Mouse (Mus musculus): ENCODE measurements around the gene Szrd1.

Szrd1 gene

DNA sequence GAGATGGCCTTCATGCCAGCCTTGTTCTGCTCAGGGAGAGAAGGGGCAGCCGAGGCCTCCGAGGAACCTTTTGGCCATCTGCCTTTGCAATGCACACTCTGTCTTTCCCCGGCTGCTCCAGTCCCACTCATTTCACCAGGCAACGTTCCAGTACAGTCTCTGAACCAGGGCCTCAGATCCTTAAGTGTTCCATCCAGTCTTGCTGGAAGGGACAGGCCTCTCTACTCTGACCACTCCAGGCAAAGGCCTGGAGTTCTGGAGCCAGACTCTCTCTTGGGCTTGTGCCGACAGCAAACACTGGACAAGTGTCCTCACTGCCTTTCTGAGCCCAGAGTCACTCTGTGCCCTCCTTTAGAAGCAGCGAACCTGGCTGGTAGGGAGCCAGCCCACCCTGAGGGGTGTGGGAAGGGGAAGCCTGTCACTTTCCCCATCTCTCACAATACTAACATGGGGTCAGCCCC is 25.0 kb downstream of the Szrd1 start:
- peak in 1 of 2 experiments; percentile 32 for DNase-seq

DNA sequence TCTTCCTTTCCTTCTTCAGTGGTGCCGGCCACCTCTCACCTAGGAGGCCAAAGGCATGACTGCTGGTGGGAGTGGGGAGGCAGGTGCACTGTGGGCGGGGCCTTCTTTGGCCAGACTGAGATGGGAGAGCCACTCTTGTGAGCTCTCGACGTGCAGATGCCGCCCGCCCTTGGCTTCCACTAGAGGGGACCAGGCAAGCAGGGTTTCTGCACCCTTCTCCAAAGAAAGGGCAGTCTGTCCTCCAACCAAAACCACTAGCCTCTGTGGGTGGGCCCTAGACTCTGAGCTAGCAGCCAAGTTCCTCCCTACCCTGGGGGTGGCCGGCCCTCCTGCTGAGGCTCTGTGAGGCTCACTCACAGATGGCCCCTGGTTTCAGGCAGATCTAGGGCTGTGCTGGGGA is 25.7 kb downstream of the Szrd1 start:
- DNase-seq: no peak

DNA sequence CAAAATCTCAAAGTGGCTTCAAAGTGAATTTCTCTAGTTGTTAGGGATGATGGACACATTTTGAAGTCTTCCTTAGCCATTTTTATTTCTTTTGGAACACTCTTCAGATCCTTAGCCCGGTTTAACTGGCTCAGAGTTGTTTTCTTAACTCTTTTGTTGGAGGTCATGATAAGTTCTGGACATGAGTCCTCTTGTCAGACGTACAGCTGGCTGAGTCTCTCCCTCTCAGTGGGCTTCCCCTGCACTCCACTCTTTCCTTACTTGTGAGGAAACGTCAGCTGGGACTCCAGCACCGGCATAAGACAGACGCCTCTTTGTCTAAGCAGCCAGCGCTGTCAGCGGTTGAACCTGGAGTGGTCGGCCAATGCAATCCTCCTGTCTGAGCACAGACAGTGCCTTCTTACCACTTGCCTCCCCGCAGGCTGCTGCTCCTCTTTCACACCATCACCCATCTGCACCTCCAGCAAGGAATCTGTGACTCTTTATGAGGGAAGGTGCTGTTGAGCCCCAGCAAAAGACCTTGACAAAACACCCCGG is 31.3 kb downstream of the Szrd1 start:
- DNase-seq: no peak

DNA sequence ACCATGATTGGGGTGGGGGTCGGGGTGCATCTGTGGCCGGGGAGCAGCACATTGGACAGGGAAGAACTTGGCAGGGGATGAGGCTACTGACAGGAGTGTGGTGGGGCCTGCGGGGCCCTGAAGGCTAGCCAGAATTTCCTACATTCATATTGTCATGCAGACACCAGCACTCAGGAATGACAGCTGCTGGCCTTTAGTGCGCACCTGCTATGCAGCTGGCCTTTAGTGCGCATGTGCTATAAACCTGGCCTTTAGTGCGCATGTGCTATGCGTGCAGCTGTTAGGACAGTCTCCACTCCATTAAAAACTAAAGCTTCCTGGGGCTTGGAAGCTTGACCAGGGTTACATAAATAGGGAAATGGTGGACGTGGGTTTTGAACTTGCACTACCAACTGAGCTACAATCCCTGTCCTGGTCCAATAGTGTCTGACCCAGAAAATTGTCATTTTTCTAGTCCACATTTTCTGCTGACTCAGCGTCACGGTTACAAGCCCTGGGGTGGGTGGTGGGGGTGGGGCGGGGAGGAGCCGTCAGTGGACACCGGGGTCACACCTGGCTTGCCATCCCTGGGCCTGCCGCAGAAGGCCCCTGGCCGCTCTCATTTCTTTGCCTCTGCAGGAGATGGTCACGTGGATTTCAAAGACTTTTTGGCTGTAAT is 32.9 kb downstream of the Szrd1 start:
- DNase-seq: no peak

DNA sequence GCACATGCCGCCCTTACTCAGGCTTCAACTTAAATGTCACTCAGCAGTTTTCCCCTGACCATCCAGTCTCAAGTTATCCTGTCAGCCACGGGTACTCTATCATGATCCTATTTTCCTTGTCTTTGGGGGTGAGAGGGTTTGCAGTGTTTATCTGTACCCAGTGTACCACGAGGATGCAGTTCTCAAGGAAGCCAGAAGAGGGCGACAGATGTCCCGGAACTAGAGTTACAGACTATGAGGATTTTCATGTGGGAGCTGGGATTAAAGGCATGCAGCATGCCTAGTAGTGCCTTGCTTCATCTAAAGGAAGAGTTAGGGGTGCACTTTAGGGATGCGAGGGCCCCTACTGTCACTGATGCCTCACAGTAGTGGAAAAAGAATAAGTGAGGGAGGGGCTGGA is 37.7 kb downstream of the Szrd1 start:
- no peak for DNase-seq

DNA sequence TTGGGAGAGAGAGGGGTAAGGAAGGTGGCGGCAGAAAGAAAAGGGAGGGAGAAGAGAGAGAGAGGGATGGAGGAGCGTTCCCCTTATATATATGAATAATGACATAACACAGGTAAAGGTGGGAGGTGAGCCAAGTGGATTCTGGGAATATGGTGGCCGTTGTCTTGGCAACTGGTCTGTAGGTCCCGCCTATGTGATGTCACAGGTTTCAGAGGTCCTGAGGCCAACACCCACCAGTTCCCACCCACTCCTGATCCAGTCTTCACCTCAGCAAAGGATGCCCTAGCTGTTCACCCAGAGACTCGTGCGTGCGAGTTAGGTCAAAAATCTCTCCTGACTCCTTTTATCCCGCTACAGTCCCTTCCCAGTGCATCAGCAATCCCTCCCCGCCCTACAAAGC is 38.3 kb downstream of the Szrd1 start:
- DNase-seq: no peak

DNA sequence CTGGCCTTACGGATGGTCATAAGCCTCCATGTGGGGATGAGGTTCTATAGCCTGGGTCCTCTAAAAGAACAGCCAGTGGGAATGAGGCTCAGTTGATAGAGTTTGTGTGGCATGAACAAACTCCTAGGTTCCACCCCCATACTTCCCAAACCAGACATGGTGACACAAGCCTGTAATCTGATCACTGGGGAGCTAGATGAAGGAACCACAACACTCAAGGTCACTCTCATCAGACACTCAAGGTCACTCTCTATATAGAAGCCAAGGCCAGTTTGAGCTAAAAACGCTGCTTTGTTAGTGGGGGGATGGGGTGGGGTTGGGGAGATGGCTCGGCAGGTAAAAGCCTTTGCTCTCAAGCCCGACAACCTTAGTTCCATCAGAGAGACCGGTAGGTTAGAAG is 39.6 kb downstream of the Szrd1 start:
- DNase-seq: no peak

DNA sequence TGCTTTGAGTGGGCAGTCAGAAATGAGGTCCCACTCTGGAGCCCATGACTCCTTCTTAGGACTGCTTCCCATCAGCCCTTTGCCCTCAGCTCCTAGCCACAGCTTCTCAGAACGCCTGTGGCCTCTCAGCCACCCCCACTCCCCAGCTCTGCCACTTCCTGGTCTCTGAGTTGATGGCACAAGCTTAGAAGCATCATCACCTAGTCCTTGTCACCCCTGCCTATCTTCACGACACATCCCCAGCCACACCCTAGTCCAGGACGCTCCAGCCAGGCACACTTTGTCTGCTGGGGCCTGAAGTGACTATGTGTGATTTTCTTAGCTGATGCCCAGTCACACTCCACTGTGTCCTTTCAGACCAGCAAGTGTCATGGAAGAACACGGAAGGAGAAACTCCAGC is 40.6 kb downstream of the Szrd1 start:
- no peak for DNase-seq

DNA sequence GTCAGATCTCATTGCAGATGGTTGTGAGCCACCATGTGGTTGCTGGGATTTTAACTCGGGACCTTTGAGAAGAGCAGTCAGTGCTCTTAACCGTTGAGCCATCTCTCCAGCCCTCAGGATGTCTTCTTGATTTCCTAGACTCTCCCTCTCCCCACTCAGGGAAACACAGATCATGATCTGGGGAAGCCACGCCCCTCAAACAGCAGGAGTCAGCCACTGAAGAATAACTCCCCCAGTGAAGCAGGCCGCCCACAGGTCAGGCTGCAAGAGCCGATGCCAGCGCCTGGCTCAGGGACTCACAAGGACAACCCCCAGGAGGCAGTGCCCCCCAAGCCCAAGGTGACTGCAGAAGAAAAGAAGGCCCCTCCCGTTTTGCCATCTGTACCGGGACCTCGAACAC is 42.9 kb downstream of the Szrd1 start:
- no peak for DNase-seq

DNA sequence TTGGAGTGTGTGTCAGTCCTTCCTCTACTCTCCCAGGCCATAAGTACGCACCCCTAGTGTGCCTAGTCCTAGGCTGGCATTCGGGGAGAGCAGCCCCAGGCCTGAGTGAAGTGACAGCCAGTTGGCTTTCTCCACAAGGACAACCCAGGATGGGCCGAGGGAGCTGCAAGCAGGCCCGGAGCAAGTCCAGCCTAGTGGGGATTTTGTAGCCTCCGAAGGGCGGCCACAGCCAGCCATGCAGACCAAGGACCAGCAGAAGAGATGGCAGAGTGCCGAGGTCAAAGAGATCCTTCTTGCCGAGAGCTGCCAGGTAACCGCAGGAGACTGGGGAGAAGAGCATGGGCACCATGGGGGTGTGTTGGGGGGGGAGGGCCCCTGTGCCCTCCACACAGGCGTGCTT is 44.6 kb downstream of the Szrd1 start:
- no peak for DNase-seq

DNA sequence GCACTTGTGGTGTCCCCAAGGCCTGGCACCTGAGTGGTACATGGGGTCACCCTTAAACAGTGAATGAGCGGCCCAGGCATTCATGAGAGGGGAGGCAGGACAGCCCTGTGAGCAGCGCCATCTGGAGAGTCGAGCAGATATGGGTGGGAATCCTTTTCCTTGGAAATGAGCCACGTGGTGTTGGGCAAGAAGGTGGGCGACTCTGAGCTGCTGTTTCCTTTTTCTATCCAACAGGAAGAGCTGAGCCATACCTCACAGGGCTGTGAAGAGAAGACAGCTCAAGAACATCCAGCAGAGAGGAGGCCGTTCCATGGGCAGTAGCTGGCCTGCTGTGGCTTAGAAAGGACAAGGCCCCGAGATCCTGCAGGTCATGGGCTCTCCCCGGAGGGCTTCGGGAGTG is 50.9 kb downstream of the Szrd1 start:
- DNase-seq: no peak

DNA sequence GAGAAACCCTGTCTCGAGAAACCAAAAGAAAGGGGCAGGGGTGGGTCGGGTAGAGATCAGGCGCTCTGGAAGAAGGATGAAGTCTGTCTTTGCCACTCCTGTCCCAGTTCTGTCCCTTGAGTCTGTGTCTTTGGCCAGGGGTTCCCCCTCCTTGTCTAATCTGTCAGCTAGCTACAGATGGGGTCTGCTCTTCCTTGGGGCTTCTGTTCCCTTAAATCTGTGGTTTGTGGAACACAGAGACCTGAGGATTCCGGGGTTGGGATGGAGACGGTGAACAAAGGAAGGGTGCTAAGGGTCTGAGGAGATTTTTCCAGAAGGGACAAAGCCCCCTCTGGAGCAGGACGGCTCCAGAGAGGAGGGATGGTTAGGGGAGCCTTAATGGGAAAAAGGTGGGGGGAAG is 51.5 kb downstream of the Szrd1 start, which contains the start of gene Spata21:
TSS of gene Spata21 (plus strand) at position 301 of the 400 bp plus-strand sequence.
- DNase-seq: no peak

DNA sequence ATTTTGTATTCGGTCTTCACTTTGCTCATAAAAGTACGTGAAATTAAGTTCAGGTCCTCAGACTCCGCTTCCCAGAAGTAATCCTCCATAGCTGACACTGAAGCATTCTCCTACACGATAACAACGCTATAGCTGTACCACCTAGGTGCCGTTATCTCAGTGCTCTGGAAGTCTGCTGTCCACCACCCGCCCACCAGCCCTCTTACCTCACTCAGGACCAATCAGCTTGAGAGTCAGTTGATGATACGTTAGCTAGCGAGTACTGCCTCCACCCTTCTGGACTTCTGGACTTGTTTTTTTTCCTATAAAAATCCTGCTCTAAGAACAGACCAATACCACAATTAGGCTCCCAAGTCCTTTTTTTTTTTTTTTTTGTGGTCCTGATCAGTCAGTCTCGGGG is 52.7 kb downstream of the Szrd1 start:
- no peak for DNase-seq

DNA sequence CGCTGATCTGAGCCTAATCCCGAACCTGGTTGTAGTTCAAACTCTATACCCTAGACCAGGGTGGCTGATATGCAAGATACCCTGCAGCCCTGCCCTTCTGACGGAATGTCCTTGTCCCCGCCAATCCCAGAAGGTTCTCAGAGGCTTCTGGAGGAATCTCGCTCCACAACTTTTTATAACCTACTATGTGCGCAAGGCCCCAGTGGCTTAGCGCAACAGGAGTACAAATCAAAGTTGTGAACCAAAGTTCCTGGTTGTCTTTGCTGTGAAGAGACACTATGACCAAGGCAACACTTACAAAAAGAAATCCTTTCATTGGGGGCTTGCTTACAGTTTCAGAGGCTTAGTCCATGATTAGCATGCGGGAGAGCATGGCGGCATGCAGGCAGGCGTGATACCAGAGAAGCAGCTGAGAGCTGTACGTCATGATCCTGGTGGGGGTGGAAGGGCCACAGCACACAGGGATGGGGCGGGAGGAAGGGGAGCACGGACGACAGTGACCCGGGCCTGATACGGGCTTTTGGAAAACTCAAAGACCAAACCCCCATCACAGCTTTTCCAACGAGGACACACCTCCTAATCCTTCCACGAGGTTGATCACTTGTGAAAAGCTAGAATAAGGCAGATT is 61.0 kb downstream of the Szrd1 start:
- peak in 1 of 2 experiments; percentile 21 for DNase-seq

DNA sequence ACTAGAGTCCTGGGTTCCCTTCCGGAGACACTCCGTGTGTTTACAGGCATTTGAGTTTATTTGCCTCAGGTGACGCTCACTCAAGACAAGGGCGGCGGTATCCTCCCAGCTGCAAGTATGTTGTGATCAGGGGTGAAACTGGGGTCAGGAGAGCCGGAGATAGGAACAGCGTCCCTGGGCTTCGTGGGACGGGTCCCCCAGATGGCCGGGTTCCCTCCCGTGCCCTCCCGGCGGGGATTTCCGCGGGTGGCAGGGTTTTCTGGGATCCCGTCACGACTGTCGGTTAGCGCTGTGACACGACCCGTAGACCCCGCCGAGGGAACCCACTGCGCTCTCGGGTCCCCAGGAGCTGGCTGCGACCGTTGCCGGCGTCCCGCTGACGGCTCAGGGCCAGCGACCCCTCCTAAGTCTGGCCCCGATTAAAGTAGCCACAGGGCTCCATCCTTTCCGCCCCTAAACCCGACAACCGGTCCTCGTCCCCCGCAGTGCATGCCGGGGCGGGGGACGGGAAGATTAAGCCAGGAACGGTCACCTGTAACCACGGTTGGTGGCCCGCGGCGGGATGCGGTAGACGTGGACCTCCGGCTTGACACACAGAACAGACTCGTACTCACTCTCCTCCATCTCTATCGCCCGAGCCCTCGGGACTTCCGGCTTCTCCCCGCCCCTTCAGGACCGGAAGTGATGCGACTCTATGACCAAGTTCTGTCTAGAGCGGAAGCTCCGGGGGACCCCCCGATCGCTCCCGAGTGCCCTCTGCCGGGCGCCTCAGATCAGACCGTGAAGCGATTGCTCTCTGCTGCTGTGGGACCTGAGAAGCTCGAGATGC is 61.7 kb downstream of the Szrd1 start, which contains the start of gene Necap2:
TSS of gene Necap2 (minus strand) at position 677 of the 829 bp plus-strand sequence.
- DNase-seq: peak; percentile 96 to 97

DNA sequence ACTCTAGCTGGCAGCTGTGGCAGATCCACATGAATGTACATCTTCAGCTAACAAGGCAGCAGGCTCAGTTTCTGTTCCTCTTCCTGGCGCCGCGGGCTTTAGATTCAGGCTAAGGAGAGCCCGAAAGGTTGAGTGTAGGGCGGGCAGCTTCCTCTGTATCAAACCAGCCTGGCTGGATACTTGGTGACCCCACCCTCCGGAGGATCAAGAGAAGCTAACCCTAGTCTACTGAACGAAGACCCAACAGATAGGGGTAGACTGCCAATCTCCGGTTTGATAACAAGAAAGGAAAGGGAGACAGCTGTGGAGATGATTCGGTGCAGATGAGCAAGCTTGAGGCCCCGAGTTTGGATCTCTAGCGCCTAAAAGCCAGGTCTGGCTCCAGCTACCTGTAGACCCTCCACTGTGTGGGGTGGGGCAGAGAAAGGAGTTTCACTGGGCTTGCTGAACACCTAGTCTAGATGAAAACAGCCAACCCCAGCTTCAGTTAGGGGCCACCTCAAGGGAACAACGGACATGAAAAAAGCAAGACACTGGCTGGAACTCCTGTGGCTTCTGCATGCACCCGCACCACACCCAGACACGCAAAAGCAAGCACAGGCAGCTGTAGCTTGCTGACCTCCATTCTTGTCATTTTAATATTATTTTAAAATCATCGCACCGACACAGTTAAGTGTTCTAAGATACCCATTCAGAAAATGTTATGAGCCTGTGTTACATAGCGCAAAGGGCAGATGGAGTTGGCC is 62.6 kb downstream of the Szrd1 start:
- DNase-seq: peak in 1 of 2 experiments; percentile 10

DNA sequence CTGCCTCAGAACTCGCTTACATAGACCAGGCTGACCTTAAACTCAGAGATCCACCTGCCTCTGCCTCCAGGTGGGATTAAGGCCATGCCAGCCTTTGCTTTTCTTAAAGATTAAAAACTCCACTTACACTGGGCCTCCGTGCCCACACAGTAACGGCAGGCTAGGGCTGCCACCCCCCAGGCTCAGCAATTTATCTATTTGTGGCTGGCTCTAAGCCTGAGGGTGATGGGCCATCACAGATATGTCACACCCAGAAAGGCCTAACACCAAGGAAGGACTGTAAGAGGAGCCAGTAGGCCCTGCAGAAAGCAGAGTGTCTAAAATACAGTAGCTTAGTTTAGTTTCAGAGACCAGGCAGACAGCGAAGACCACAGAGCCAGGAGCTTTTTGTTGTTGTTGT is 65.5 kb downstream of the Szrd1 start:
- peak in 1 of 2 experiments; percentile 3 for DNase-seq

DNA sequence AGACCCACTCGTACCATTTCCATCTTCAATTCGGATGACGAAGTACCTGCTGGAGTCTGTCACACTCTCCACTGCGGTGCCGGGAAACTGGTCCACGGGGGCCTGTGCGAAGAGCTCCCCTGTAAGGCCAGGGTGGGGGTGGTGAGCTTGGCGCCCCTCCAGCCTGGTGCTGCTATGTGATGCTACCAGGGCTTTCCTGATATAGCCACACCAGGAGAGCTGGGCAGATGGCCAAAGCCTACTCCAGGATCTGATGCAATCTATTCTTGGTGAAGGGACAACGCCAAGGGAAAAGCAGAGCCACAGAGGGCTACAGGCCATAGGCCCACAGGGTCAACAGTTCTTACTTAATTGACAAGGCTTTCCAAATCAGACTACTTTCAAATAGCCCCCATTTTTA is 65.9 kb downstream of the Szrd1 start:
- DNase-seq: peak; percentile 59 to 60

DNA sequence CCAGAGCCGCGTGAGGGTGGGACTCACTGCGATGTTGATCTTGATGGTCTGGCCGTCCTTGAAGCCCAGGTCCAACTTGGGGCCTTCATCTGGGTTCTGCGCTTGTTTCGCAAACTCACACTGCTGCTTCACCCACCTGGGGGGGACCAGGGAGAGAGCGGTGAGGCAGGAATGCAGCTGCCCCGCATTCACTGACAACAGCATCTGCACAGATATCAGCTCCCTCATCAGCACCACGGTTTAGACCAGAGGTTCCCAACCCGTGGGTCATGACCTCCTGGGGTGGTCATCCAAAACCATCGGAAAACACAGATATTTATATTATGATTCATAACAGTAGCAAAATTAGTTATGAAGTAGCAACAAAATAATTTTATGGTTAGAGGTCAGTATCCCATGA is 67.1 kb downstream of the Szrd1 start:
- no peak for DNase-seq

DNA sequence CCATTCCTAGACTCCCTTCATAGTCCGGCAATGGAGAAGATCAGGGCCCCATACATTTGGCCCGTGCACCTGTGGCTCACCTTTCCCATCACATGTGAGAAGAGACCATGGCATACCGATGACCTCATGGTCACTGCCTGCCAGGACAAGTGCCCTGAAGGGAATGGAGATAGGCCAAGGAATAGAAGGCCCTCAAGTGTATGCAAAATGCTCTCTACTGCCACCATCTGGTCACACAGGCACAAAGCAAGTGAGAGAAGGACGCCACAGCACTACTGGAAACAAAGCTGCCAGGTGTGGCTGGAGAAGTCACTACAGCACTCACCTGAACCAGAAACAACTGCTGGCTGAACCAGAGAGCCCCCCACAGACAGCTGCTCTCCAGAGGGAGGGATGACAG is 69.8 kb downstream of the Szrd1 start:
- peak; percentile 67 to 74 for DNase-seq

DNA sequence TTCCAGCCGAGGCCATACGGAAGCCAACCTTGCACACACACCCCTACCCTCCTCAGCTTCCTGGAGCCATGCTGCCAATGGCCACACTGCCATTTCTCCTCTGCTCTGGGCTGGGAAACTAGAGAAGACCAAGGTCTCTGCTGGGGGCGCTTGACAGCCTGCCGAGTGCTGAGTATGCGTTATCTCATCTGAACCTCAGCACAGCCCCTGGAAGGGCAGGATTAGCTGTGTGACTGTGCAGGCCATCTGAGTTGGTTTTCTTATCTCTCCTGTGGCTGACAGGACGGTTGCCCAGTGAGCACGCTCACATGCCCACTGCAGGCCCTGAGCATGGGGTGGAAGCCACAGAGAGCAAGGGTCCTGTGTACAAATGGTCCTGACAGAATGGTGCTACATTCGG is 70.9 kb downstream of the Szrd1 start:
- DNase-seq: peak in 1 of 2 experiments; percentile 12

DNA sequence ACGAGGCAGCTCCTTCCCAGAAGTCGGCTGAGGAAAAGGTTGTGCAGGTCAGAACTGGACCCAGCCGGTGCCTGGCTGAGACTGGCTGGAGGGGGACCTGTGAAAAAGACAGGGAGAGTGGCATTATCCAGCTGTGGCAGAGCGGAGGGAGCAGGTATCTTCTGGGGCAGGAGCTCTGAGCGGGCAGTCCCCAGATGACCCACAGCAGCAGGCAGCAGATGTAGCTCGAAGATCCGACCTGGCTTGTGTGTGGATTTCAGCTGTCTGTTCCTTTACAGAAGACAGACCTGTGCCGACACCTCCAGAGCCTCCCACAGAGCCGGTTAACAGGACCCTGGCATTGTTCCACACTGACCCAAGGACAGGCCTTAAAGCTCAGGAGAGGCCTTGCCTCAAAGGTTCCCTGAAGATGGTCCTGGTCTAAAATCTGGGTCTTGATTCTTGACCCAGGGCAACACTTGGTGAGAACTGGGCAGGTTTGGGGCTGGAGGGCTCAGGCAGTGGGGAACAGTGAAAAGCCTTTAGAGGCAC is 72.0 kb downstream of the Szrd1 start:
- peak in 1 of 2 experiments; percentile 41 for DNase-seq
